Mouse (Mus musculus): ENCODE measurements around the gene Rnf6. TPM values are rescaled to one million over a fixed set of nuclear protein-coding genes. Genes with fewer than 3 reads are reported as not detected.
"Not testable (repeated sequence)": the region's sequence is repeated elsewhere in the genome, so short reads cannot be mapped to it uniquely, and the experiment has no call there.

The Rnf6 gene
- total RNA-seq, 2 experiments from 2014 or later: 35.6 to 38.1 TPM

DNA sequence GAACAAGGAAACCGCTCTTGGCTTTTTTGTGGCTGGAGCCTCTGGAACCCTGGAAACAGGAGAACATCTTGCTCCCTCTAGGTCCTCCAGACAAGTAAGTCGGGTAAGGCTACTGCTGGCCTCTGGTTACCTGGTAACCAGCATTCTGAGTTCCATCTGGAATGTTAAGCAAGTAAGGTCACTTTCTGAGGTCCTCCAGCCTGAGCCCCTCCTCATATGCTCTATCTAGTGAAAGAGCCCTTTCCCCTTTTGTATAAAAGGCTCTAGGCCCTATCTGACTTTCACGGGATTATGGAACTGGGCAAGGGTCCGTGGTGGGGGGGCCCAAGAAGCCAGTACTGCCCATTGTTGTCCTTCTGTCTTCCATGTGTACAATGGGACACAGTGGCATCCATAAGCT lies 36.2 kb downstream of the Rnf6 start, which contains the start of gene 1700001J03Rik:
TSS of gene 1700001J03Rik (minus strand) at position 101 of the 400 bp plus-strand sequence.
- intact Hi-C loops (cut with DNase I; ENCODE audit: low total_unique reads): loop anchor here (5.0 kb wide), 1 partner anchor 112 kb away; no protein-coding TSS in a partner anchor
- not testable (repeated sequence) for DNase-seq

DNA sequence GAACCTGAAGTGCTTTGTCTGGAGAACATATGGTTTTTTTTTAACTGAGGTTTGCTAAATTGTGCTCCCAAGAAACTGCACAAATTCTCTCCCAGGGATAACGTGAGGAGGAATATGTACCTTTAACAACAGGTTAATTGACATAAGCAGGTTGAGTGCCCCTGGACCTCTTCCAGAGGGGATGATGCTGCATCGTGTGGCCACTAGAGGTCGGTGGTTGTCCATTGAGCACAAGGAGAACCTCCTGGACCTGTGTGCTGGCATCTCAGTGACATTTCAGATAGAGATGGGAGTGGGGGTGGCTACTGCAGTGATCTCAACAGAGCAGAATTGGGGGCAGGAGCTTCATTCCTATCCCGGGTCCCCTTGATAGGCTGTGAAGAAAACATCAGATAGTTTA lies 48.6 kb downstream of the Rnf6 start:
- intact Hi-C loops (cut with DNase I; ENCODE audit: low total_unique reads); DNase-seq: not testable (repeated sequence)

DNA sequence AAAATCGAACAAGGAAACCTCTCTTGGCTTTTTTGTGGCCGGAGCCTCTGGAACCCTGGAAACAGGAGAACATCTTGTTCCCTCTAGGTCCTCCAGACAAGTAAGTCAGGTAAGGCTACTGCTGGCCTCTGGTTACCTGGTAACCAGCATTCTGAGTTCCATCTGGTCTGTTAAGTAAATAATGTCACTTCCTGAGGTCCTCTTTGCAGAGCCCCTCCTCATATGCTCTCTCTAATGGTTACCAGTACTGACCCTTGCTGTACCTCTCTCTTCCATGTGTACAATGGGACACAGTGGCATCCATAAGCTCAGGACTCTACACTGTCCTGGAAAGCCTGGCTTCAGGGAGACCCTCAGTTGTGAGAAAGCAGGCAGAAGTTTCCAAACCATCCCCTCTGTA lies 50.7 kb downstream of the Rnf6 start, which contains the start of gene Gm6309:
TSS of gene Gm6309 (minus strand) at position 101 of the 400 bp plus-strand sequence.
- intact Hi-C loops (cut with DNase I; ENCODE audit: low total_unique reads): not testable (repeated sequence)

DNA sequence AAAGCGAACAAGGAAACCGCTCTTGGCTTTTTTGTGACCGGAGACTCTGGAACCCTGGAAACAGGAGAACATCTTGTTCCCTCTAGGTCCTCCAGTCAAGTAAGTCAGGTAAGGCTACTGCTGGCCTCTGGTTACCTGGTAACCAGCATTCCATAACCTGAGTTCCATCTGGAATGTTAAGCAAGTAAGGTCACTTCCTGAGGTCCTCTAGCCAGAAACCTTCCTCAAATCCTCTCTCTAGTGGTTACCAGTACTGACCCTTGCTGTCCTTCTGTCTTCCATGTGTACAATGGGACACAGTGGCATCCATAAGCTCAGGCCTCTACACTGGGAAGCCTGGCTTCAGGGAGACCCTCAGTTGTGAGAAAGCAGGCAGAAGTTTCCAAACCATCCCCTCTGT lies 60.9 kb downstream of the Rnf6 start, which contains the start of gene Gm5565:
TSS of gene Gm5565 (minus strand) at position 101 of the 400 bp plus-strand sequence.
- DNase-seq; intact Hi-C loops (cut with DNase I; ENCODE audit: low total_unique reads): not testable (repeated sequence)

More for the DNA sequence above, 50.7 kb downstream of the Rnf6 start, which contains the start of gene Gm6309:
- DNase-seq: not testable (repeated sequence)

Other genes starting within 250 kb of the Rnf6 start
- not detected for gene Cyp3a25, start 211.9 kb downstream of the Rnf6 start, total RNA-seq (2021)
- gene Cyp3a59, start 142.3 kb downstream of the Rnf6 start, total RNA-seq (2021): not detected
- not detected for gene Gm5565, start 61.0 kb downstream of the Rnf6 start, total RNA-seq (2021)
- not detected for gene Gm6309, start 50.8 kb downstream of the Rnf6 start, total RNA-seq (2021)
- under 1 TPM in 1 of 2 experiments, not detected in 1; 0.27 TPM for gene 1700001J03Rik, start 36.3 kb downstream of the Rnf6 start, total RNA-seq (2021)
- gene Cdk8, start 9.7 kb upstream of the Rnf6 start, total RNA-seq (2021): 10 to 100 TPM; 14.7 to 14.9 TPM
- 1 to 10 TPM; 1.2 TPM for gene Wasf3, start 163.4 kb upstream of the Rnf6 start, total RNA-seq (2021)

All from gastrocnemius, postnatal 14 days (tissue).